Mouse (Mus musculus) lung, postnatal 0 days (tissue): ENCODE measurements around the gene Itga9.

Experiments used
- CTCF ChIP-seq: IDR thresholded peaks from 2 replicates; pipeline ENCODE4 v1.5.1; 2016; ENCODE audit warnings: antibody characterized with exemption, mild to moderate bottlenecking
- EP300 ChIP-seq: IDR thresholded peaks from 2 replicates; pipeline ENCODE4 v1.6.1; 2016; ENCODE audit warnings: antibody characterized with exemption, mild to moderate bottlenecking, control low read depth

- no peak for TF ChIP-seq CTCF
- TF ChIP-seq EP300 = no peak
These were observed 307.1 kb downstream of the Itga9 start for GRCm38 (mm10) chr9:118913613-118914012.
